Mouse (Mus musculus): Measurements from ENCODE around the gene Samd14. TPM values are rescaled to one million over a fixed set of nuclear protein-coding genes. Genes with fewer than 3 reads are reported as not detected.
A peak's percentile ranks its signal among the peaks of the same experiment; 100 is the strongest.

Samd14 gene
- polyA plus RNA-seq, 1 experiment: 135 TPM

- Histone ChIP-seq H3K4me1 (ENCODE audit: control insufficient read depth) (peaks cover 23% of the 10 kb centered on the region), H3K36me3 (ENCODE audit: control insufficient read depth) (no peaks in the 10 kb centered on the region), H3K4me3 (replicated peaks) (no peak overlapping the region), H3K27me3 (ENCODE audit: control insufficient read depth) (peaks cover 15% of the 10 kb centered on the region), H3K9me3 (ENCODE audit: control insufficient read depth, low read length) (no peaks in the 10 kb centered on the region)
- TF ChIP-seq GATA1 (IDR thresholded peaks at IDR 0.05; ENCODE audit: low read length): no peak
- TF ChIP-seq TAL1 (IDR thresholded peaks at IDR 0.05; ENCODE audit: low read length): no peak
Measured at GRCm38 (mm10) chr11:94974951-94975350, 34.7 kb upstream of the Samd14 start.

- Histone ChIP-seq H3K4me1 (ENCODE audit: control insufficient read depth) (peaks cover 28% of the 10 kb centered on the region), H3K27me3 (ENCODE audit: control insufficient read depth) (peaks cover 10% of the 10 kb centered on the region), H3K4me3 (replicated peaks) (no peak within 1 kb of the TSS)
Measured at GRCm38 (mm10) chr11:94976199-94976598, 33.5 kb upstream of the Samd14 start, which contains the start of gene Sgca. Gene Sgca (minus strand): TSS chr11:94976327.

GRCm38 (mm10) chr11:94978178-94978915, 31.3 kb upstream of the Samd14 start:
- Histone ChIP-seq H3K4me3 (replicated peaks) (peak overlapping the region; percentile 49), H3K36me3 (ENCODE audit: control insufficient read depth) (no peaks in the 10 kb centered on the region), H3K27me3 (ENCODE audit: control insufficient read depth) (peaks cover 2% of the 10 kb centered on the region; the same call in 1 of the 2 replicates), H3K9me3 (ENCODE audit: control insufficient read depth, low read length) (no peaks in the 10 kb centered on the region), H3K4me1 (ENCODE audit: control insufficient read depth) (peaks cover 29% of the 10 kb centered on the region)
- TF ChIP-seq GATA1 (IDR thresholded peaks at IDR 0.05; ENCODE audit: low read length): no peak
- no peak for TF ChIP-seq TAL1 (IDR thresholded peaks at IDR 0.05; ENCODE audit: low read length)

More at GRCm38 (mm10) chr11:94976199-94976598, 33.5 kb upstream of the Samd14 start, which contains the start of gene Sgca:
- TF ChIP-seq TAL1 (IDR thresholded peaks at IDR 0.05; ENCODE audit: low read length): no peak
- no peak for TF ChIP-seq GATA1 (IDR thresholded peaks at IDR 0.05; ENCODE audit: low read length)
- Histone ChIP-seq H3K36me3 (ENCODE audit: control insufficient read depth) (no peaks in the 10 kb centered on the region), H3K9me3 (ENCODE audit: control insufficient read depth, low read length) (no peaks in the 10 kb centered on the region)

GRCm38 (mm10) chr11:94978947-94979346, 30.7 kb upstream of the Samd14 start:
- Histone ChIP-seq H3K4me1 (ENCODE audit: control insufficient read depth) (peaks cover 35% of the 10 kb centered on the region), H3K9me3 (ENCODE audit: control insufficient read depth, low read length) (no peaks in the 10 kb centered on the region), H3K4me3 (replicated peaks) (peak overlapping the region; percentile 49), H3K36me3 (ENCODE audit: control insufficient read depth) (no peaks in the 10 kb centered on the region), H3K27me3 (ENCODE audit: control insufficient read depth) (peaks cover 2% of the 10 kb centered on the region; the same call in 1 of the 2 replicates)
- TF ChIP-seq TAL1 (IDR thresholded peaks at IDR 0.05; ENCODE audit: low read length): no peak
- no peak for TF ChIP-seq GATA1 (IDR thresholded peaks at IDR 0.05; ENCODE audit: low read length)

- Histone ChIP-seq H3K4me1 (ENCODE audit: control insufficient read depth) (peaks cover 41% of the 10 kb centered on the region), H3K36me3 (ENCODE audit: control insufficient read depth) (no peaks in the 10 kb centered on the region), H3K27me3 (ENCODE audit: control insufficient read depth) (peaks cover 2% of the 10 kb centered on the region; the same call in 1 of the 2 replicates), H3K9me3 (ENCODE audit: control insufficient read depth, low read length) (no peaks in the 10 kb centered on the region), H3K4me3 (replicated peaks) (peak overlapping the region; percentile 49)
- no peak for TF ChIP-seq GATA1 (IDR thresholded peaks at IDR 0.05; ENCODE audit: low read length)
- TF ChIP-seq TAL1 (IDR thresholded peaks at IDR 0.05; ENCODE audit: low read length): no peak
Measured at GRCm38 (mm10) chr11:94979462-94980179, 30.1 kb upstream of the Samd14 start.

GRCm38 (mm10) chr11:94985140-94985539, 24.5 kb upstream of the Samd14 start:
- Histone ChIP-seq H3K27me3 (ENCODE audit: control insufficient read depth) (peaks cover 2% of the 10 kb centered on the region; the same call in 1 of the 2 replicates), H3K4me1 (ENCODE audit: control insufficient read depth) (peaks cover 71% of the 10 kb centered on the region), H3K36me3 (ENCODE audit: control insufficient read depth) (no peaks in the 10 kb centered on the region), H3K9me3 (ENCODE audit: control insufficient read depth, low read length) (no peaks in the 10 kb centered on the region), H3K4me3 (replicated peaks) (no peak overlapping the region)
- TF ChIP-seq GATA1 (IDR thresholded peaks at IDR 0.05; ENCODE audit: low read length) (no peak), TAL1 (IDR thresholded peaks at IDR 0.05; ENCODE audit: low read length) (no peak)

- TF ChIP-seq TAL1 (IDR thresholded peaks at IDR 0.05; ENCODE audit: low read length): no peak
- no peak for TF ChIP-seq GATA1 (IDR thresholded peaks at IDR 0.05; ENCODE audit: low read length)
- Histone ChIP-seq H3K27me3 (ENCODE audit: control insufficient read depth) (peaks cover 2% of the 10 kb centered on the region; the same call in 1 of the 2 replicates), H3K36me3 (ENCODE audit: control insufficient read depth) (no peaks in the 10 kb centered on the region), H3K4me3 (replicated peaks) (no peak overlapping the region), H3K4me1 (ENCODE audit: control insufficient read depth) (peaks cover 74% of the 10 kb centered on the region), H3K9me3 (ENCODE audit: control insufficient read depth, low read length) (no peaks in the 10 kb centered on the region)
Measured at GRCm38 (mm10) chr11:94985822-94986221, 23.9 kb upstream of the Samd14 start.

GRCm38 (mm10) chr11:94986435-94986834, 23.2 kb upstream of the Samd14 start:
- H3K9me3 ChIP-seq (ENCODE audit: control insufficient read depth, low read length): no peaks in the 10 kb centered on the region
- TF ChIP-seq TAL1 (IDR thresholded peaks at IDR 0.05; ENCODE audit: low read length) (no peak), GATA1 (IDR thresholded peaks at IDR 0.05; ENCODE audit: low read length) (no peak)
- H3K27me3 ChIP-seq (ENCODE audit: control insufficient read depth): peaks cover 2% of the 10 kb centered on the region; the same call in 1 of the 2 replicates
- no peak overlapping the region for H3K4me3 ChIP-seq (replicated peaks)
- peaks cover 73% of the 10 kb centered on the region for H3K4me1 ChIP-seq (ENCODE audit: control insufficient read depth)
- H3K36me3 ChIP-seq (ENCODE audit: control insufficient read depth): no peaks in the 10 kb centered on the region

GRCm38 (mm10) chr11:94987341-94987740, 22.3 kb upstream of the Samd14 start:
- Histone ChIP-seq H3K4me1 (ENCODE audit: control insufficient read depth) (peaks cover 82% of the 10 kb centered on the region), H3K4me3 (replicated peaks) (no peak overlapping the region), H3K27me3 (ENCODE audit: control insufficient read depth) (peaks cover 8% of the 10 kb centered on the region; the same call in 1 of the 2 replicates), H3K36me3 (ENCODE audit: control insufficient read depth) (no peaks in the 10 kb centered on the region), H3K9me3 (ENCODE audit: control insufficient read depth, low read length) (no peaks in the 10 kb centered on the region)
- TF ChIP-seq GATA1 (IDR thresholded peaks at IDR 0.05; ENCODE audit: low read length) (no peak), TAL1 (IDR thresholded peaks at IDR 0.05; ENCODE audit: low read length) (no peak)

All from erythroblast, embryonic 14.5 days (primary cell).